Mouse (Mus musculus) 3T3-L1 (cell line): Measurements from ENCODE around the gene Vmn1r46.
A peak's percentile ranks its signal among the peaks of the same experiment; 100 is the strongest.
"Not testable (repeated sequence)": the region's sequence is repeated elsewhere in the genome, so short reads cannot be mapped to it uniquely, and the experiment has no call there.

Experiments
- DNase-seq: peaks from one replicate; pipeline ENCODE4 v3.0.0-alpha.2; 2015; ENCODE audit warnings: low read depth, low spot score

The Vmn1r46 gene

DNA sequence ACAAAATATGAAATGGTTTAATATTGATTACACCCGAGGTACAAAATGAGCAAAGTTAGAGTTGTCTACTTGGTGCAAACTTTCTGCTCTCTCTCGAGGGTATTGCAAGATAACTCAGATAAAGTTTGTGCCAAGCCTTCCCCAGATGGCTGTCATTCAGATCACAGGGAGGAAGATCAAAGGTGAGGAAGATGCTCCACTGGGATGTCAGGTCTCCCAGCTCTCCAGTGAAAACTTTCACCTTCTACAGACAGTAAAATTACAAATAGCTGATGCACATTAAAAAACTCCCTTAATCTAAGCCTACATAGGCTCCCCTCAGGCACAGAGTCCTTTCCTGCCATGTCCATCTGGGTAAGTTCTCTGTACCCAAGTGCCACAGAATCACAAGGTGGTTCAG, at the start of gene Vmn1r46:
TSS of gene Vmn1r46 (plus strand) at position 301 of the 400 bp plus-strand sequence.
- no peak for DNase-seq

DNA sequence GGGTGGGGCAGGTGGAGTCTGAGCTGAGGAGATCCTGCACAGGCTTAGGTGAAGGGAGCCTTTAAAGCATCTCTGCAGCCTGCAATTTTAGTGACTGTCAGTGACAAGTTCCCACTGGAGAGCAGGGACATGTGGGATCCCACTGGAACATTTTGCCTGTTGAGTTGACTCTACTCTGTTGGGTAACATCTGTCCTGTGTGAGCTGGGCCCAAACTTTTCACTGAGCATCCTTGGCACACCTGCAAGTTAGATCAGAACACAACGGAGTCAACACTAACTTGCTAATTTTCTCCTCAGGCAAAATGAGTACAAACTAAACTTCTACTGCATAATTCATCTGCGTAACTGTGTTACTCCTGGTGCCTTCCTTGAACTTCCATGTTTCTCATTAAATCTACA, 28.6 kb upstream of the Vmn1r46 start, which contains the start of gene Vmn1r45:
TSS of gene Vmn1r45 (minus strand) at position 101 of the 400 bp plus-strand sequence.
- not testable (repeated sequence) for DNase-seq

DNA sequence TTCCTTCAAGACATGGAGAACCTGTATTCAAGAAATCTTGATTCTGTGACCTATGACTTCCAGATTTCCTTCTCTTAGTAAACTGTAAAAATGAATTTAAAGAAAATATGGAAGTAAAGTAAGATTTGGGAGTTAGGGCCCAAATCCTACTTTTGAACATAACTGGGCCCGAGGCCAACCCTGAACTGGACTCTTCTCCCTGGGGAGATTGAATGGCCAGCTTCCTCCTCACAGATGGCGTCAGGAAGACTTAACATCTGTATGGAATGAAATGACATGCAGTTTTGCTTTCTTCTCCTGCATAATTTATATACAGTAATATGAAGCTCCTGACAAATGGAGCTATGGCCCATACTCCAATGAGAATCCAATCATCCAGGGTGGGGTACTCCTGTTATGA, 28.2 kb upstream of the Vmn1r46 start:
- DNase-seq = peak; percentile 70

DNA sequence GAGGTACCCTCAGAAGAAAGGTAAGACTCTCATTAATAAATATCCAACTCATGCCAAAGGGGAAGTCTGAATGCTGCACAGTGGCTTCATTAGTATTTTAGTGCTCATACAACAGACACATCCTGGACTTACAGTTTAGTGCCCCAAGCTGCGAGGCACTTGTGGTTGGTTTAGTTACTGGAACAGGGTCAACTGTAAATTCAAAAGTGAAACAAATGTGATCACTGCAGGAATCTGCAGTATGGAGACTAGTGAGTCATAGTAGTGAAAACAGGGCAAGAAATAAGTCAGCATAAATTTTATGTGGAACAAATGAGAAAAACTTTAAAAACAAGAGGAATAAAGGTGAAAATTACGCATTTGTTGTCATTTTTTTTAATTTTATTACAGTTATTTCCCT, 15.6 kb upstream of the Vmn1r46 start:
- DNase-seq = peak; percentile 88

DNA sequence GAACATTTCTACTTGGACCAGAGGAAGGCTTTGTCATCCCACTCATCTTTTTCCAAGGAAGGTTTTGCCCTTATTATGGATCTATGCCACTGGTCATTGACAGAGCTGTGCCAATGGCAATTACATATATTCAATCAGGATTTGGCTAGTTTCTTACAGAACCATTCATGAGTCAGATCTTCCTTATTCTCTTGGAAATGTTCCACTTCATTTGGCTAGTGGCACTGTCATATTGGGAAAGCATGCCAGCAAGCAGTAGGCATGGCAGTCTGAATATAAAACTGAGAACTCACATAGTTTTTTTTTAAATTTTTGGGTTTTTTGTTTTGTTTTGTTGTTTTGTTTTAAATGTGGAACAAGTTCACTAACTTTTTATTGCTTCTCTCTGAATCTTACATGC, 2.8 kb upstream of the Vmn1r46 start:
- peak; percentile 51 for DNase-seq

DNA sequence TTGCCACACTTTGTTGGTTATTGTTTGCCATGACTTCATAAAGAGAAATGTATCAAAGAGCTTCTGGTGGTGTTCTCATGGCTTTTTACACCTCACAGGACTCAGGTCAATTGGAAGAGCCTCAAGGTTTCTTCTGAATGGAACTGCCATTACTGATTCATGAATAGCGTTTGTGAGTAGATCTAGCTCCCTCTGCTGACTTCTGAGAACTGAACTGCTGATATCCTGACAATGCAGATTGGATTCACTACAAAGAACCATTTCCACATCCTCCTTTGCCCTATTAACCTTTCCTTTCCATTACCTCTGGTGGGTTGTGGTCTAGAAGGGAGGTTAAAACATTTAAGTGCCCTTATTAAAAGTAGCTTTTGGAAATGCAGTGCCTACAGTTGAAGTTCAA, 16.9 kb downstream of the Vmn1r46 start:
- peak; percentile 75 for DNase-seq

DNA sequence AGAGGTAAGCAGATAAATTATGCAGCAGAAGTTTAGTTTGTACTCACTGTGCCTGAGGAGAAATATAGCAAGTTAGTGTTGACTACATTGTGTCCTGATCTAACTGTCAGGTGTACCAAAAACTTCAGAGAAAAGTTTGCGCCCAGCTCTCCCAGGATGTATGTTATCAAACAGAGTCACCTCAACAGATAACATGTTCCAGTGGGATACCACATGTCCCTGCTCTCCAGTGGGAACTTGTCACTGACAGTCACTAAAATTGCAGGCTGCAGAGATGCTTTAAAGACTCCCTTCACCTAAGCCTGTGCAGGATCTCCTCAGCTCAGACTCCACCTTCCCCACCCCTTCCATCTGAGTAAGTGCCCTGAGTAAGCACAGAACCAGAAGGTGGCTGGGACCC, 46.7 kb downstream of the Vmn1r46 start, which contains the start of gene Vmn1r47:
TSS of gene Vmn1r47 (plus strand) at position 301 of the 400 bp plus-strand sequence.
- not testable (repeated sequence) for DNase-seq
